ENCODE assay signal across 20 mouse cellular contexts in the genomic region with DNA sequence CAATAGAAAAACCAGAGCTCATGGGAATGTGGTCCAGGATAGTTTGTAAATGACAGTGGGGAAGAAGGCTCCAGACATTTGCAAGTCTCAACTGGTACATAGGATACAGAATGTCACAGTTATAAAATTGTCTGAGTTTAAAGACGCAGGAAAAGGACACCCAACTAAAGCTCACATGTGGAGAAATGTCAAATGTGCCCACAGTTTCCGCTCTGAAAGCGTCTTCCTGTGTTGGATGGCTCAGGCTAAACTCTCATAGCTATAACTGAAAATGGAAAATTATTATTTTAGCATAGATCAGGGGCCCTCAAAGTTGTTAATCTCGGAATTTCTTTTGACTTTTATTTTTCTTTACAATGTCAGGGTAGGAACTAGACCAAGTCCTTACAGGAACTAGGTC. TPM values are rescaled to one million over a fixed set of nuclear protein-coding genes. Genes with fewer than 3 reads are reported as not detected.
A peak's percentile ranks its signal among the peaks of the same experiment; 100 is the strongest.
DNase-seq lines count a peak whose midpoint lies in the region; ATAC-seq lines count a peak whose summit lies in the region.
"Had no signal": no experiment of that assay in that cellular context is flagged by ENCODE, and none has a peak within 500 bp of the region (broad histone marks: within the 10 kb centered on the region; RNA-seq: fewer than 3 reads in every experiment).

No protein-coding gene starts in this region.

- H3K4me1 ChIP-seq in forebrain, embryonic 11.5 days (replicated peaks; ENCODE audit: control insufficient read depth, insufficient read depth, low read length) = no peaks in the 10 kb centered on the region
- 0 out of 2 replicates have a peak, but pooled peaks cover under 1% of the 10 kb centered on the region for H3K4me1 ChIP-seq in liver, embryonic 11.5 days (replicated peaks; ENCODE audit: control insufficient read depth, insufficient read depth, low read length)

- H3K36me3 ChIP-seq in forebrain, embryonic 11.5 days (ENCODE audit: control insufficient read depth, insufficient read depth, low read length) = no peaks in the 10 kb centered on the region
- H3K36me3 ChIP-seq in liver, embryonic 11.5 days (ENCODE audit: control insufficient read depth, insufficient read depth, low read length) = no peaks in the 10 kb centered on the region
- H3K36me3 ChIP-seq: heart, embryonic 13.5 days; hindbrain, embryonic 15.5 days had no signal

- no peaks in the 10 kb centered on the region for H3K9me3 ChIP-seq in forebrain, embryonic 11.5 days (ENCODE audit: control insufficient read depth, low read length)
- H3K9me3 ChIP-seq in liver, embryonic 11.5 days (ENCODE audit: control insufficient read depth, low read length) = no peaks in the 10 kb centered on the region
- H3K9me3 ChIP-seq: heart, embryonic 13.5 days; hindbrain, embryonic 15.5 days had no signal

- no peak overlapping the region for H3K27ac ChIP-seq in forebrain, embryonic 11.5 days (ENCODE audit: low read depth, low read length)
- H3K27ac ChIP-seq in liver, embryonic 11.5 days (ENCODE audit: low read depth, low read length) = no peak overlapping the region
- H3K27ac ChIP-seq: heart, embryonic 13.5 days; hindbrain, embryonic 15.5 days had no signal

- DNase-seq in thymus, postnatal 0 days (ENCODE audit: low spot score) = peak; percentile 54
- DNase-seq in thymus, postnatal 10 days (ENCODE audit: low spot score in 2 of 2) = no peak
- peak; percentile 77 for DNase-seq in naive thymus-derived CD4-positive, alpha-beta T cell, adult 2 months (ENCODE audit: low read depth)
- DNase-seq in forebrain, embryonic 11.5 days (ENCODE audit: low spot score) = no peak
- no peak for DNase-seq in liver, embryonic 11.5 days (ENCODE audit: low spot score)
- DNase-seq in kidney, adult 18-20 months = no peak
- DNase-seq: adrenal gland, adult 8-10 months; adrenal gland, postnatal 36 days; cerebellum, adult 11 months; cerebellum, adult 8-10 months; cerebellum, postnatal 14 days; gastrocnemius, postnatal 36 days; heart, postnatal 36 days had no signal

- ATAC-seq in activated CD4-positive, CD25-positive, alpha-beta regulatory T cell, adult 4 months = peak; percentile 92
- no peak for ATAC-seq in forebrain, embryonic 11.5 days (replicated peaks; ENCODE audit: low FRiP score)
- no peak for ATAC-seq in liver, embryonic 11.5 days (replicated peaks; ENCODE audit: low FRiP score)
- ATAC-seq: forebrain, embryonic 14.5 days; Patski had no signal

- WGBS in forebrain, embryonic 11.5 days = 91% methylated on average over 4 of the region's 4 CpGs
- 87% methylated on average over 4 of the region's 4 CpGs for WGBS in liver, embryonic 11.5 days

- peaks cover 2% of the 10 kb centered on the region; the same call in 1 of the 2 replicates for H3K27me3 ChIP-seq in forebrain, embryonic 11.5 days (ENCODE audit: control insufficient read depth, insufficient read depth, low read length)
- H3K27me3 ChIP-seq in liver, embryonic 11.5 days (replicated peaks; ENCODE audit: control insufficient read depth, insufficient read depth, low read length) = no peaks in the 10 kb centered on the region
- H3K27me3 ChIP-seq: hindbrain, embryonic 15.5 days had no signal

- H3K4me3 ChIP-seq in forebrain, embryonic 11.5 days (ENCODE audit: low read depth, low read length) = no peak overlapping the region
- H3K4me3 ChIP-seq in liver, embryonic 11.5 days (ENCODE audit: low read depth, low read length) = no peak overlapping the region
- H3K4me3 ChIP-seq: heart, embryonic 13.5 days; hindbrain, embryonic 15.5 days had no signal

- no peak overlapping the region for H3K4me2 ChIP-seq in forebrain, embryonic 11.5 days (ENCODE audit: low read depth, low read length, severe bottlenecking)
- no peak overlapping the region for H3K4me2 ChIP-seq in liver, embryonic 11.5 days
- H3K4me2 ChIP-seq: heart, embryonic 13.5 days; hindbrain, embryonic 15.5 days had no signal

- H3K9ac ChIP-seq in forebrain, embryonic 11.5 days (ENCODE audit: low read length) = no peak overlapping the region
- H3K9ac ChIP-seq in liver, embryonic 11.5 days (ENCODE audit: low read depth, low read length) = no peak overlapping the region
- H3K9ac ChIP-seq: heart, embryonic 13.5 days; hindbrain, embryonic 15.5 days had no signal

RNA-seq across cellular contexts. Expression of gene Stambpl1, which starts 5.2 kb away (rescaled TPM):
- polyA plus RNA-seq in thymus, postnatal 0 days (2015; fragmentation: Nextera tagmentation; extraction: Ambion mirVana) = 48.2 and 54.7 TPM in 2 replicates
- polyA plus RNA-seq in activated CD4-positive, CD25-positive, alpha-beta regulatory T cell, adult 4 months (2017; shearing (Covaris generic)) = 10 to 100 TPM; 85.1 to 89.6 TPM
- polyA plus RNA-seq in forebrain, embryonic 11.5 days (2014; fragmentation: Nextera tagmentation; extraction: Ambion mirVana) = 1.6 and 2.0 TPM in 2 replicates
- polyA plus RNA-seq in liver, embryonic 11.5 days (2014; fragmentation: Nextera tagmentation; extraction: Ambion mirVana) = 4.9 and 5.7 TPM in 2 replicates

RNA-seq across cellular contexts. Expression of gene Ankrd22, which starts 21.0 kb away (rescaled TPM):
- polyA plus RNA-seq in thymus, postnatal 0 days (2015; fragmentation: Nextera tagmentation; extraction: Ambion mirVana) = 4.0 and 4.7 TPM in 2 replicates
- polyA plus RNA-seq in activated CD4-positive, CD25-positive, alpha-beta regulatory T cell, adult 4 months (2017; shearing (Covaris generic)) = not detected
- not detected in 2 replicates for polyA plus RNA-seq in forebrain, embryonic 11.5 days (2014; fragmentation: Nextera tagmentation; extraction: Ambion mirVana)
- polyA plus RNA-seq in liver, embryonic 11.5 days (2014; fragmentation: Nextera tagmentation; extraction: Ambion mirVana) = not detected in 2 replicates
- polyA plus RNA-seq: forebrain, embryonic 14.5 days; heart, postnatal 0 days; hindbrain, embryonic 11.5 days; hindbrain, embryonic 15.5 days had no signal

Comparison
In these comparisons a context has a peak if more than half of its experiments do, and no peak if none do; other contexts are left out.
1. DNase-seq: peak in thymus, postnatal 0 days (single experiment) and naive thymus-derived CD4-positive, alpha-beta T cell, adult 2 months (single experiment); none in thymus, postnatal 10 days (0 of 2), forebrain, embryonic 11.5 days (single experiment), liver, embryonic 11.5 days (single experiment) and kidney, adult 18-20 months (single experiment).